In the genomic region with DNA sequence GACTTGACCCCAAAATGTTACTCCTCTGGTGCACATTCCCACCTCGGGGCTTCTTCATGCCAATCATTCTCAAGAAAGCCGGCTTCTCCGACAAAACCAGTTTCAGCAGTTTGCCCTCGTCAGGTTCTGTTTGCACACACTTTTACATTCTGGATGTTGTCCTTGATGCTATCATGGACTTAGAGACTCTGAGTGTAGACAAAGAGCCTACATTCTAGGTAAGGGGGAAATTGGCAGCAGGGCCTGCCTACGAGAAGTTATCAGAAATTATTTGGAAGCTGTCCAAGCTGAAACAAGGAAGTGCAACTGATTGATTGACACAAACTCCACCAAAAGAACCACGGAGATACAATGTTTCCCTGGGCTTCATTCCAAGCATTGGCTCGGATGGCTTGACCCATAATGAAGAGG, we compare ENCODE assay signal across 9 mouse cellular contexts. TPM values are rescaled to one million over a fixed set of nuclear protein-coding genes. Genes with fewer than 3 reads are reported as not detected.
DNase-seq lines count a peak whose midpoint lies in the region; ATAC-seq and TF ChIP-seq lines count a peak whose summit lies in the region.
"Had no signal": no experiment of that assay in that cellular context is flagged by ENCODE, and none has a peak within 500 bp of the region (broad histone marks: within the 10 kb centered on the region; RNA-seq: fewer than 3 reads in every experiment).

No protein-coding gene starts in this region.

- H3K4me1 ChIP-seq in lung, postnatal 0 days (ENCODE audit: insufficient read depth, low read depth, low read length) = peaks cover 4% of the 10 kb centered on the region; the same call in 1 of the 2 replicates
- H3K4me1 ChIP-seq: embryonic facial prominence, embryonic 12.5 days; hindbrain, embryonic 10.5 days had no signal

- TF ChIP-seq EP300 in lung, postnatal 0 days (IDR thresholded peaks at IDR 0.05) = no peak

- 10% methylated on average over 7 of the region's 7 CpGs for WGBS in lung, postnatal 0 days

- peak overlapping the region; percentile 22 for H3K4me2 ChIP-seq in lung, postnatal 0 days (replicated peaks; ENCODE audit: low read depth, low read length)
- H3K4me2 ChIP-seq: embryonic facial prominence, embryonic 12.5 days had no signal

- DNase-seq in B cell, adult 2 months = peak; percentile 26 to 35
- DNase-seq in MEL-GATA-1-ER (ENCODE audit: extremely low read depth, low read depth) = peak; percentile 57
- peak; percentile 16 to 20 for DNase-seq in heart, postnatal 14 days
- DNase-seq in lung, postnatal 0 days (ENCODE audit: low spot score) = peak; percentile 56
- no peak for DNase-seq in Muller cell, postnatal 12 days (ENCODE audit: inconsistent ontology term)
- DNase-seq in retina, postnatal 1 day = no peak
- no peak for DNase-seq in cerebellum, adult 18-20 months

- peaks cover 3% of the 10 kb centered on the region; the same call in 1 of the 2 replicates for H3K9me3 ChIP-seq in lung, postnatal 0 days (ENCODE audit: low read length)

- ATAC-seq in lung, postnatal 0 days = peak; percentile 43; the same call in 1 of the 2 replicates

- no peaks in the 10 kb centered on the region for H3K36me3 ChIP-seq in lung, postnatal 0 days (ENCODE audit: insufficient read depth, low read length)
- H3K36me3 ChIP-seq: embryonic facial prominence, embryonic 12.5 days; hindbrain, embryonic 10.5 days had no signal

- intact Hi-C loops in heart, postnatal 14 days (cut with DNase I) = loop anchor here (2.0 kb wide), 1 partner anchor 45 kb away; no protein-coding TSS in a partner anchor

- H3K9ac ChIP-seq in lung, postnatal 0 days (replicated peaks; ENCODE audit: low read depth) = no peak overlapping the region
- H3K9ac ChIP-seq: embryonic facial prominence, embryonic 12.5 days had no signal

- H3K27me3 ChIP-seq in lung, postnatal 0 days (replicated peaks; ENCODE audit: insufficient read depth, low read length) = no peaks in the 10 kb centered on the region
- H3K27me3 ChIP-seq: embryonic facial prominence, embryonic 12.5 days had no signal

- no peak for TF ChIP-seq CTCF in lung, postnatal 0 days (IDR thresholded peaks at IDR 0.05)

- peak overlapping the region; percentile 69 for H3K27ac ChIP-seq in lung, postnatal 0 days (ENCODE audit: low read length)
- H3K27ac ChIP-seq: embryonic facial prominence, embryonic 12.5 days; hindbrain, embryonic 10.5 days had no signal

- H3K4me3 ChIP-seq in lung, postnatal 0 days (ENCODE audit: low read depth, low read length) = no peak overlapping the region
- H3K4me3 ChIP-seq: embryonic facial prominence, embryonic 12.5 days; hindbrain, embryonic 10.5 days had no signal

RNA-seq across cellular contexts. Expression of a gene that starts 43.5 kb away (rescaled TPM):
- 10 to 100 TPM; 68.0 to 69.3 TPM for total RNA-seq in heart, postnatal 14 days (2021)
- 30.6 and 33.4 TPM in 2 replicates for polyA plus RNA-seq in lung, postnatal 0 days (2015; fragmentation: Nextera tagmentation; extraction: Ambion mirVana)

Comparison
In these comparisons a context has a peak if more than half of its experiments do, and no peak if none do; other contexts are left out.
1. DNase-seq: peak in B cell, adult 2 months (2 of 2), MEL-GATA-1-ER (single experiment), heart, postnatal 14 days (2 of 2) and lung, postnatal 0 days (single experiment); none in Muller cell, postnatal 12 days (single experiment), retina, postnatal 1 day (single experiment) and cerebellum, adult 18-20 months (0 of 2).